Mouse (Mus musculus) MEL (cell line): ENCODE results near the gene Mrpl51. TPM values are rescaled to one million over a fixed set of nuclear protein-coding genes. Genes with fewer than 3 reads are reported as not detected.

Experiments
- DNase-seq: peaks from one replicate; pipeline ENCODE4 v3.0.0; 2011; ENCODE audit warnings: low read depth, low spot score
- H3K27ac ChIP-seq: 2 replicates; pipeline ENCODE4 v1.5.1; 2012; ENCODE audit warnings: low read depth, mild to moderate bottlenecking, control low read depth, low read length, moderate library complexity; ENCODE audit not compliant: control insufficient read depth
- H3K27me3 ChIP-seq, 2 experiments: fragments of 150-350 bp in 1 of 2; sonication (generic) in 1 of 2; 2 replicates each; pipeline ENCODE4 v1.6.1; 2012; ENCODE audit warnings: low read length in 2 of 2, mild to moderate bottlenecking in 2 of 2, improper control_type of control experiment in 1 of 2, moderate library complexity in 1 of 2; ENCODE audit not compliant: insufficient read depth in 2 of 2, control insufficient read depth in 1 of 2
- H3K36me3 ChIP-seq, 2 experiments: 2 replicates each; pipeline ENCODE4 v1.6.1; 2012 to 2014; ENCODE audit warnings: low read length in 2 of 2, improper control_type of control experiment in 1 of 2, inconsistent platforms in 1 of 2, mild to moderate bottlenecking in 1 of 2; ENCODE audit not compliant: insufficient read depth in 2 of 2, control insufficient read depth in 1 of 2
- H3K4me1 ChIP-seq, 2 experiments: fragments of 150-350 bp in 1 of 2; sonication (generic) in 1 of 2; 2 replicates each; pipeline ENCODE4 v1.6.1; 2012; ENCODE audit warnings: low read length in 2 of 2, improper control_type of control experiment in 1 of 2, mild to moderate bottlenecking in 1 of 2; ENCODE audit not compliant: insufficient read depth in 2 of 2, control insufficient read depth in 1 of 2
- H3K4me3 ChIP-seq, 2 experiments: fragments of 150-350 bp in 1 of 2; sonication (generic) in 1 of 2; 2 replicates each; pipeline ENCODE4 v1.5.1; 2012; ENCODE audit warnings: low read depth in 2 of 2, low read length in 2 of 2, mild to moderate bottlenecking in 2 of 2, moderate library complexity in 2 of 2, control low read depth in 1 of 2, improper control_type of control experiment in 1 of 2; ENCODE audit not compliant: control insufficient read depth in 1 of 2, insufficient read depth in 1 of 2
- H3K79me2 ChIP-seq: 2 replicates; pipeline ENCODE4 v1.6.1; 2012; ENCODE audit warnings: mild to moderate bottlenecking, low read length, moderate library complexity; ENCODE audit not compliant: control insufficient read depth, poor library complexity, insufficient read depth
- H3K9ac ChIP-seq: 2 replicates; pipeline ENCODE4 v1.6.1; 2012; ENCODE audit warnings: low read depth, mild to moderate bottlenecking, control low read depth, low read length, moderate library complexity; ENCODE audit not compliant: control insufficient read depth, poor library complexity, severe bottlenecking
- H3K9me3 ChIP-seq: fragments of 150-350 bp; sonication (generic); replicated peaks from 2 replicates; pipeline ENCODE4 v1.6.1; 2012; ENCODE audit warnings: mild to moderate bottlenecking, low read length, improper control_type of control experiment, moderate library complexity; ENCODE audit not compliant: insufficient read depth
- BHLHE40 ChIP-seq: IDR thresholded peaks from 2 replicates; pipeline ENCODE4 v1.6.1; 2012; ENCODE audit warnings: low read depth, mild to moderate bottlenecking, inconsistent platforms, low read length, improper control_type of control experiment, borderline replicate concordance
- CHD1 ChIP-seq: IDR thresholded peaks from 2 replicates; pipeline ENCODE4 v1.6.1; 2012; ENCODE audit warnings: low read depth, mild to moderate bottlenecking, inconsistent platforms, low read length, improper control_type of control experiment
- CHD2 ChIP-seq: IDR thresholded peaks from 2 replicates; pipeline ENCODE4 v1.6.1; 2011; ENCODE audit warnings: low read length, improper control_type of control experiment
- CTCF ChIP-seq, 3 experiments: IDR thresholded peaks in 2 of 3; conservative IDR thresholded peaks in 1 of 3; 2 replicates each; pipeline ENCODE4 v1.5.1; 2011 to 2012; ENCODE audit warnings: low read length in 3 of 3, low read depth in 2 of 3, mild to moderate bottlenecking in 2 of 3, improper control_type of control experiment in 1 of 3, inconsistent platforms in 1 of 3, mixed read lengths in 1 of 3, moderate library complexity in 1 of 3; ENCODE audit not compliant: control insufficient read depth in 1 of 3, insufficient read depth in 1 of 3, poor library complexity in 1 of 3, severe bottlenecking in 1 of 3
- E2F4 ChIP-seq: IDR thresholded peaks from 2 replicates; pipeline ENCODE4 v1.6.1; 2011; ENCODE audit warnings: low read depth, low read length, improper control_type of control experiment, borderline replicate concordance
- EP300 ChIP-seq, 2 experiments: IDR thresholded peaks; 2 replicates each; pipeline ENCODE4 v1.6.1; 2011; ENCODE audit warnings: improper control_type of control experiment in 2 of 2, low read length in 2 of 2, low read depth in 1 of 2, mild to moderate bottlenecking in 1 of 2
- ETS1 ChIP-seq: IDR thresholded peaks from 2 replicates; pipeline ENCODE4 v1.6.1; 2012; ENCODE audit warnings: low read depth, mild to moderate bottlenecking, inconsistent platforms, low read length, improper control_type of control experiment, moderate library complexity
- GABPA ChIP-seq: IDR thresholded peaks from 2 replicates; pipeline ENCODE4 v1.6.1; 2012; ENCODE audit warnings: low read depth, mild to moderate bottlenecking, inconsistent platforms, low read length, improper control_type of control experiment, moderate library complexity
- GATA1 ChIP-seq: IDR thresholded peaks from 2 replicates; pipeline ENCODE4 v1.6.1; 2011; ENCODE audit warnings: low read depth, low read length, improper control_type of control experiment
- HCFC1 ChIP-seq: IDR thresholded peaks from 2 replicates; pipeline ENCODE4 v1.6.1; 2012; ENCODE audit warnings: low read depth, mild to moderate bottlenecking, inconsistent platforms, low read length, improper control_type of control experiment, moderate library complexity
- JUND ChIP-seq: IDR thresholded peaks from 2 replicates; pipeline ENCODE4 v1.6.1; 2011; ENCODE audit warnings: low read depth, mild to moderate bottlenecking, improper control_type of control experiment, low read length
- KAT2A ChIP-seq: conservative IDR thresholded peaks from 2 replicates; pipeline ENCODE4 v1.6.1; 2012; ENCODE audit warnings: low read depth, low read length, improper control_type of control experiment, inconsistent platforms
- MAFK ChIP-seq: IDR thresholded peaks from 2 replicates; pipeline ENCODE4 v1.6.1; 2011; ENCODE audit warnings: low read depth, mild to moderate bottlenecking, low read length, improper control_type of control experiment, borderline replicate concordance
- MAX ChIP-seq: IDR thresholded peaks from 2 replicates; pipeline ENCODE4 v1.6.1; 2011; ENCODE audit warnings: low read length, improper control_type of control experiment
- MAZ ChIP-seq: IDR thresholded peaks from 2 replicates; pipeline ENCODE4 v1.6.1; 2012; ENCODE audit warnings: low read depth, mild to moderate bottlenecking, inconsistent platforms, low read length, improper control_type of control experiment
- MEF2A ChIP-seq: IDR thresholded peaks from 2 replicates; pipeline ENCODE4 v1.6.1; 2014; ENCODE audit warnings: low read depth, mild to moderate bottlenecking, inconsistent platforms, low read length, improper control_type of control experiment; ENCODE audit not compliant: poor library complexity, insufficient replicate concordance, severe bottlenecking; ENCODE audit errors: extremely low read depth
- MXI1 ChIP-seq: IDR thresholded peaks from 2 replicates; pipeline ENCODE4 v1.6.1; 2011; ENCODE audit warnings: mild to moderate bottlenecking, low read depth, low read length, improper control_type of control experiment
- MYB ChIP-seq: IDR thresholded peaks from 2 replicates; pipeline ENCODE4 v1.6.1; 2011; ENCODE audit warnings: mild to moderate bottlenecking, low read depth, low read length, improper control_type of control experiment
- NELFE ChIP-seq: IDR thresholded peaks from 2 replicates; pipeline ENCODE4 v1.6.1; 2011; ENCODE audit warnings: low read depth, low read length, improper control_type of control experiment
- NRF1 ChIP-seq: IDR thresholded peaks from 2 replicates; pipeline ENCODE4 v1.6.1; 2014; ENCODE audit warnings: low read depth, mild to moderate bottlenecking, inconsistent platforms, low read length, improper control_type of control experiment, moderate library complexity; ENCODE audit not compliant: poor library complexity, insufficient read depth, severe bottlenecking
- POLR2AphosphoS2 ChIP-seq: IDR thresholded peaks from 2 replicates; pipeline ENCODE4 v1.6.1; 2011; ENCODE audit warnings: low read length, improper control_type of control experiment
- POLR2AphosphoS5 ChIP-seq: IDR thresholded peaks from 2 replicates; pipeline ENCODE4 v1.6.1; 2012; ENCODE audit warnings: low read depth, borderline replicate concordance, mild to moderate bottlenecking, inconsistent platforms, low read length, moderate library complexity, mixed read lengths
- RAD21 ChIP-seq: IDR thresholded peaks from 2 replicates; pipeline ENCODE4 v1.6.1; 2011; ENCODE audit warnings: mild to moderate bottlenecking, low read depth, low read length, improper control_type of control experiment
- RCOR1 ChIP-seq: IDR thresholded peaks from 2 replicates; pipeline ENCODE4 v1.6.1; 2012; ENCODE audit warnings: low read depth, mild to moderate bottlenecking, inconsistent platforms, low read length, improper control_type of control experiment
- SIN3A ChIP-seq: IDR thresholded peaks from 2 replicates; pipeline ENCODE4 v1.6.1; 2012; ENCODE audit warnings: low read length, improper control_type of control experiment, inconsistent platforms
- SMC3 ChIP-seq: IDR thresholded peaks from 2 replicates; pipeline ENCODE4 v1.6.1; 2011; ENCODE audit warnings: low read depth, low read length, improper control_type of control experiment
- TAL1 ChIP-seq: IDR thresholded peaks from 2 replicates; pipeline ENCODE4 v1.6.1; 2012; ENCODE audit warnings: mild to moderate bottlenecking, inconsistent platforms, low read length, moderate library complexity, mixed read lengths
- TBP ChIP-seq: IDR thresholded peaks from 2 replicates; pipeline ENCODE4 v1.8.0; 2011; ENCODE audit warnings: low read depth, low read length, improper control_type of control experiment
- TCF12 ChIP-seq: IDR thresholded peaks from 2 replicates; pipeline ENCODE4 v1.6.1; 2014; ENCODE audit warnings: low read depth, mild to moderate bottlenecking, inconsistent platforms, low read length, improper control_type of control experiment, moderate library complexity
- UBTF ChIP-seq: IDR thresholded peaks from 2 replicates; pipeline ENCODE4 v1.6.1; 2012; ENCODE audit warnings: low read depth, mild to moderate bottlenecking, inconsistent platforms, low read length, improper control_type of control experiment, moderate library complexity, borderline replicate concordance; ENCODE audit not compliant: insufficient read depth
- USF2 ChIP-seq, 2 experiments: IDR thresholded peaks; 2 replicates each; pipeline ENCODE4 v1.6.1; 2011 to 2012; ENCODE audit warnings: improper control_type of control experiment in 2 of 2, low read length in 2 of 2, borderline replicate concordance in 1 of 2, inconsistent platforms in 1 of 2, low read depth in 1 of 2, mild to moderate bottlenecking in 1 of 2; ENCODE audit not compliant: insufficient read depth in 1 of 2
- ZC3H11A ChIP-seq: IDR thresholded peaks from 2 replicates; pipeline ENCODE4 v1.6.1; 2012; ENCODE audit warnings: low read depth, mild to moderate bottlenecking, inconsistent platforms, low read length, improper control_type of control experiment
- ZKSCAN1 ChIP-seq: IDR thresholded peaks from 2 replicates; pipeline ENCODE4 v1.6.1; 2012; ENCODE audit warnings: low read depth, mild to moderate bottlenecking, inconsistent platforms, low read length, improper control_type of control experiment, moderate library complexity
- ZMIZ1 ChIP-seq: IDR thresholded peaks from 2 replicates; pipeline ENCODE4 v1.6.1; 2012; ENCODE audit warnings: low read depth, mild to moderate bottlenecking, inconsistent platforms, low read length, improper control_type of control experiment, moderate library complexity
- ZNF384 ChIP-seq: IDR thresholded peaks from 2 replicates; pipeline ENCODE4 v1.6.1; 2012; ENCODE audit warnings: low read depth, mild to moderate bottlenecking, inconsistent platforms, low read length, improper control_type of control experiment
- polyA plus RNA-seq, 2 experiments: library from polyadenylated mRNA; stranded (reverse) in 1 of 2; unstranded in 1 of 2; fragments of >175 nt in 1 of 2; fragments of >200 nt in 1 of 2; gene quantifications; 2 replicates each; pipeline versions ENCODE4 v1.2.1 to v1.2.4; 2012; ENCODE audit warnings: low replicate concordance in 2 of 2, low read depth in 1 of 2; ENCODE audit not compliant: insufficient read length in 2 of 2, insufficient read depth in 1 of 2, missing spikeins in 1 of 2
- total RNA-seq: library from RNA; depleted of rRNA; stranded (reverse); fragments of 300-350 nt; gene quantifications from 2 replicates; pipeline ENCODE4 v1.2.3, GENCODE M21; 2012

Mrpl51 gene
- total and polyA plus RNA-seq, 3 experiments: 251 to 286 TPM; not detected in 1

DNA sequence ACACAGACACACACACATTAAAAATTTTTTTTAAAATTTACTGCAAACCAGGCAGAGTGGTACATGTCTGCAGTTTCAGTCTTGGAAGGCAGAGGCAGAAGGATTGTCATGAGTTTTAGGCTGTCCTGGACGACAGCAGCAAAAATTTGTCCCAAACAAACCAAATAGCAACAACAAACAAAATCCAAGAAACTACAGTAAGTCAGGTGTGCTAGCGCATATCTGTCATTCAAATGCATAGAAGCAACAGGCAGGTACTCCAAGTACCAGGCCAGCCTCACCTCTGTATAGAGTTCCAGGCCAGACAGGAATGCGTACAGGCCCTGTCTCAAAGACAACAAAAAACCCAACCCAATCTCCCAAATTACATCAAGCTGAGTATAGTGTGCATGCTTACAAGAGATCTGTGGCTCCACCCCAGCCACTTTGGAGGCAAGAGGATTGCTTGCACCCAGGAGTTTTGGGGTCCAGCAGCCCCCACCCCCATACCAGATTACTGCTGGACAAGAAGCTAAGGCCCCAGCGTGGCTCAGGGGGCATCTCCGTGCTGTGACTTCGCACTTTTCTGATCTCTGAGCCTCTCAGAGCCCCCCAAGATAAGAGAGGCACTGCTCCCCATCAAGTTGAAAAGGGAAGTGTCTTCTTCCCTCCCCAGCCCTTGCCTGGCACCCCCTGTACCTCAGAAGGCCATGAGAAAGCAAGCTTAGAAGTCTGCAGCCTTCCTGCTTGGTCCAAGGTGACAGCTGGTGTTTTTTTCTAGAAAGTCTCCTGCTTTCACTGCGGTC is 31.6 kb upstream of the Mrpl51 start:
- no peaks in the 10 kb centered on the region for H3K27me3 ChIP-seq
- H3K9ac ChIP-seq: peak overlapping the region; percentile 51
- peaks cover 46% of the 10 kb centered on the region for H3K79me2 ChIP-seq
- peak; percentile 84 for DNase-seq
- peaks cover 0 to 42% of the 10 kb centered on the region in 2 experiments; a peak in 3 of 4 replicates for H3K36me3 ChIP-seq
- no peak overlapping the region for H3K4me3 ChIP-seq
- no peaks in the 10 kb centered on the region for H3K9me3 ChIP-seq
- H3K4me1 ChIP-seq: peaks cover 0 to 49% of the 10 kb centered on the region in 2 experiments
- peak overlapping the region; percentile 87 for H3K27ac ChIP-seq
- no peak for TF ChIP-seq UBTF
- TF ChIP-seq USF2 (IDR thresholded peaks at IDR 0.05; ENCODE audit: borderline replicate concordance in 1 of 2, insufficient read depth in 1 of 2, low read depth in 1 of 2, low read length in 2 of 2): no peak
- peak; percentile 29; the same call in 1 of the 2 replicates for TF ChIP-seq MXI1
- no peak for TF ChIP-seq POLR2AphosphoS2
- no peak for TF ChIP-seq MEF2A
- no peak for TF ChIP-seq ZMIZ1
- TF ChIP-seq ETS1: peak; percentile 63
- TF ChIP-seq RAD21: no peak
- TF ChIP-seq GATA1: peak; percentile 64
- peak; percentile 63 for TF ChIP-seq GABPA
- no peak for TF ChIP-seq NRF1
- TF ChIP-seq CTCF (IDR thresholded peaks at IDR 0.05 in 2 of 3, conservative IDR thresholded peaks at IDR 0.05 in 1 of 3; ENCODE audit: control insufficient read depth in 1 of 3, insufficient read depth in 1 of 3, low read depth in 2 of 3, low read length in 3 of 3, poor library complexity in 1 of 3, severe bottlenecking in 1 of 3): no peak
- TF ChIP-seq MYB: no peak
- no peak for TF ChIP-seq CHD2
- peak; percentile 53 to 79 for TF ChIP-seq EP300 (IDR thresholded peaks at IDR 0.05; ENCODE audit: low read depth in 1 of 2, low read length in 2 of 2)
- TF ChIP-seq MAX: peak; percentile 77
- no peak for TF ChIP-seq E2F4
- no peak; the same call in 1 of the 2 replicates for TF ChIP-seq NELFE
- no peak for TF ChIP-seq HCFC1
- no peak for TF ChIP-seq MAFK
- peak; percentile 61 for TF ChIP-seq SIN3A
- TF ChIP-seq JUND: no peak
- 0 out of 2 replicates have a peak, but pooled peaks have one; percentile 40 for TF ChIP-seq TCF12
- no peak for TF ChIP-seq ZKSCAN1
- no peak for TF ChIP-seq TBP
- no peak for TF ChIP-seq KAT2A
- no peak for TF ChIP-seq SMC3
- peak; percentile 67; the same call in 1 of the 2 replicates for TF ChIP-seq ZNF384
- no peak for TF ChIP-seq BHLHE40
- no peak for TF ChIP-seq ZC3H11A
- no peak for TF ChIP-seq CHD1
- peak; percentile 91 for TF ChIP-seq MAZ
- TF ChIP-seq POLR2AphosphoS5: no peak
- 0 out of 2 replicates have a peak, but pooled peaks have one; percentile 41 for TF ChIP-seq RCOR1
- TF ChIP-seq TAL1: no peak
